In the genomic region with DNA sequence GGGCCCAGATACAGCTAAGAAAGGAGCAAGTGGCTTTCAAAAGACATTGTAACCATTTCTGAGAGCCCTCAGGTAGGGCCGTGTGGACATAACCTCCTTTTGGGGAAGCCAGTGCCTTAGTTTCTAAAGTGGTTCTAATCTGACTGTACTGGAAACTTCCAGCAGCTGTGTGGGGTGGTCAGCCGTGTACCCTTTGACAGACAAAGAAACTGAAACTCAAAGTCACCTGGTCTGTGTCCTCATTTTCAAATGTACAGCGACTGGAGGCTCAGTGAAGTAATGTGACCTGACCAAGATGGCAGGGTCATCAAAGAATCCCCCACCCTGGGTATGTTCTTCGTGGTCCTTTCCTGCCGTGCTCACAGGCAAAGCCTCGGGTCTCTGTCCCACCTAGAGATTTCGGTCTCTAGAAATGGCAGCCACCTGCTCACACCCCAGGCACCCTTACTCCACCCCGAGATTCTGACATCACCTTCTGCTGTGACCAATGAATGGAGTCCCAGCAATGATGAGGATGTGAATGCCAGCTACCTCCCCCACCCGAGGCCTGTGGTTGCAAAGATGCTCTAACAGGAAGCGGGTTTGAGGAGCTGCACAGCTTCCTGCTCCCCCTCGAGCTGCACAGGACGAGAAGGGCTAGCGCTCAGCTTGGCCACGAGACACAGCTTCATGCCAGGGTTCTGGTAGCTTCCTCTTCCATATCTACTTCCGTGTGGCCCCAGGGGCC, we compare ENCODE assay signal across 9 mouse cellular contexts. TPM values are rescaled to one million over a fixed set of nuclear protein-coding genes. Genes with fewer than 3 reads are reported as not detected.
DNase-seq lines count a peak whose midpoint lies in the region; ATAC-seq and TF ChIP-seq lines count a peak whose summit lies in the region.
"Had no signal": no experiment of that assay in that cellular context is flagged by ENCODE, and none has a peak within 500 bp of the region (broad histone marks: within the 10 kb centered on the region; RNA-seq: fewer than 3 reads in every experiment).

A gene (plus strand): TSS at position 579 of the 727 bp plus-strand sequence.

- no peaks in the 10 kb centered on the region; the same call in 1 of the 2 replicates for H3K4me1 ChIP-seq in bone marrow, adult 2 months (ENCODE audit: control insufficient read depth, insufficient read depth, low read length)

- H3K4me3 ChIP-seq in bone marrow, adult 2 months (replicated peaks; ENCODE audit: control insufficient read depth, low read depth, low read length), result peak within 1 kb of the TSS; percentile 87
- H3K4me3 ChIP-seq: embryonic facial prominence, embryonic 12.5 days had no signal

- peak; percentile 27 to 36 for DNase-seq in left cerebral cortex, adult 9 months (ENCODE audit: low spot score in 2 of 2)
- no peak for DNase-seq in left cerebral cortex, postnatal 4 days
- DNase-seq in kidney, postnatal 14 days, result peak; percentile 13
- DNase-seq in cerebellum, adult 11-12 months, result no peak
- DNase-seq in layer of hippocampus, adult 8-10 months (ENCODE audit: low spot score in 2 of 2), result no peak
- no peak for DNase-seq in adipocyte (ENCODE audit: low spot score)

- no peak for TF ChIP-seq CTCF in bone marrow, adult 2 months (IDR thresholded peaks at IDR 0.05; ENCODE audit: control insufficient read depth, insufficient read depth, low read length)

- peak; percentile 88 for ATAC-seq in monocyte, adult 5-6 weeks (replicated peaks; ENCODE audit: insufficient number of reproducible peaks, low FRiP score, low TSS enrichment, poor library complexity, severe bottlenecking)

- WGBS in bone marrow, adult 2 months, result 4% methylated on average over 15 of the region's 15 CpGs

- TF ChIP-seq POLR2A in bone marrow, adult 2 months (IDR thresholded peaks at IDR 0.05; ENCODE audit: borderline replicate concordance, control insufficient read depth, low read depth, low read length), result peak; percentile 93

- intact Hi-C loops in left cerebral cortex, postnatal 4 days (cut with DNase I), result no loop called here

- H3K27ac ChIP-seq in bone marrow, adult 2 months (ENCODE audit: control insufficient read depth, insufficient read depth, low read depth, low read length, poor library complexity), result peak within 1 kb of the TSS; percentile 95
- H3K27ac ChIP-seq: embryonic facial prominence, embryonic 12.5 days had no signal

RNA-seq across cellular contexts. Expression of the gene that starts here (rescaled TPM):
- total RNA-seq in left cerebral cortex, postnatal 4 days (2021), result 1 to 10 TPM in 1 of 2 experiments, under 1 TPM in 1; 0.98 to 1.6 TPM
- polyA plus RNA-seq in bone marrow, adult 2 months (2011; ENCODE audit: insufficient read depth, insufficient read length, low replicate concordance, missing spikeins), result 36.8 and 72.9 TPM in 2 replicates
- 328 to 413 TPM (median 376 TPM) in 3 replicates for total RNA-seq in monocyte, adult 5-6 weeks (2017)
- total RNA-seq in layer of hippocampus, adult 8-10 months (2022), result 1 to 10 TPM; 1.9 to 8.7 (median 4.9) TPM

Comparison
In these comparisons a context has a peak if more than half of its experiments do, and no peak if none do; other contexts are left out.
1. RNA of the gene that starts here (total RNA-seq): 328 to 413 TPM in monocyte, adult 5-6 weeks; 1.9 to 8.7 TPM in layer of hippocampus, adult 8-10 months and 0.98 to 1.6 TPM in left cerebral cortex, postnatal 4 days; every median in the first group is over 10 times any median in the second.
2. DNase-seq: peak in left cerebral cortex, adult 9 months (2 of 2) and kidney, postnatal 14 days (single experiment); none in left cerebral cortex, postnatal 4 days (single experiment), cerebellum, adult 11-12 months (single experiment), layer of hippocampus, adult 8-10 months (0 of 2) and adipocyte (single experiment).